Mouse (Mus musculus): ENCODE results near the gene Mboat1. TPM values are rescaled to one million over a fixed set of nuclear protein-coding genes. Genes with fewer than 3 reads are reported as not detected.

The Mboat1 gene
- polyA plus RNA-seq (2012; rRNA removed; ENCODE audit: low replicate concordance): 13.7 and 30.3 TPM in 2 replicates

DNA sequence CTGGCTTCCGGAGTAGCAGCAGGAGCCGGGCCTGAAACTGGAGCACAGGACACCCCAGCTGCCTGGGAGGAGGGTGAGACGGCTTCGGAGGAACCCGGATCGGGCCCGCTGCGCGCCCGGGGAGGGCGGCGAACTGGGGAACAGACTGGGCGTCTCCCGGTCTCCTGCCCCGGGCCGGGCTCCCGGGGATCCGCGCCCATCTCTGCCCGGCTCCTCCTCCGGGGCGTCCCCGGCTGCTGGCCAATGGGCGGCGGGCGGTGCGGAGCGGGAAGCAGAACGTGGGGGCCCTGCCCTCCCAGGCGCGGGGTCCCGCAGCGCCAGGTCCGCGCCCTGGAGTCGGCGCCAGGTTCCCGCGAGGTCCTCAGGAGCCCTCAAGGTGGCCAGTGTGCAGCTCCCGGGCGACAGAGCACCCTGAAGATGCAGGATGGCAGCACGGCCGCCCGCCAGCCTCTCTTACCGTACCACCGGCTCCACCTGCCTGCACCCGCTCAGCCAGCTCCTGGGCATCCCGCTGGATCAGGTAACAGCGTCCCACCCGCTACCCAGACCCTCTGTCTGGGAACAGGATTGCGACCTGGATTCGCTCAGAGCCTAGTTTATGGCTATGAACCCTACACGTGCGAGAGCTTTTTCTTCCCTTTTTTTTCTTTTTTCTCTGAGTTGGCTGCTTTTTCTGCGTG, at the start of gene Mboat1:
Gene Mboat1 (plus strand): TSS at position 247 of the 680 bp plus-strand sequence.

Other genes starting within 250 kb of the Mboat1 start
- gene E2f3, start 150.4 kb upstream of the Mboat1 start, polyA plus RNA-seq (2012; rRNA removed; ENCODE audit: low replicate concordance): 2.3 and 4.6 TPM in 2 replicates
- 29.8 and 38.4 TPM in 2 replicates for gene Agtr1a, start 200.0 kb downstream of the Mboat1 start, polyA plus RNA-seq (2012; rRNA removed; ENCODE audit: low replicate concordance)